Mouse (Mus musculus) liver, embryonic 11.5 days (tissue): ENCODE data around the gene Coq8a. TPM values are rescaled to one million over a fixed set of nuclear protein-coding genes. Genes with fewer than 3 reads are reported as not detected.

Experiments
- ATAC-seq: fragments of 200-750 bp; cut with Nextera tagmentation; replicated peaks from 2 replicates; pipeline ENCODE4 v1.8.0; 2017; ENCODE audit warnings: moderate number of reproducible peaks, mild to moderate bottlenecking, moderate TSS enrichment, moderate library complexity; ENCODE audit not compliant: low FRiP score
- DNase-seq: peaks from one replicate; pipeline ENCODE4 v3.0.0-alpha.2; 2017; ENCODE audit warnings: low spot score
- H3K27ac ChIP-seq: fragments of 300-500 bp; sonication (generic); 2 replicates; pipeline ENCODE4 v1.5.1; 2014; ENCODE audit warnings: mild to moderate bottlenecking, low read depth, low read length, control low read depth
- H3K27me3 ChIP-seq: fragments of 300-500 bp; sonication (generic); replicated peaks from 2 replicates; pipeline ENCODE4 v1.6.1; 2014; ENCODE audit warnings: low read length, mixed read lengths; ENCODE audit not compliant: control insufficient read depth, insufficient read depth
- H3K36me3 ChIP-seq: fragments of 300-500 bp; sonication (generic); 2 replicates; pipeline ENCODE4 v1.6.1; 2014; ENCODE audit warnings: mild to moderate bottlenecking, low read length, moderate library complexity, mixed read lengths; ENCODE audit not compliant: control insufficient read depth, insufficient read depth
- H3K4me1 ChIP-seq: fragments of 300-500 bp; sonication (generic); replicated peaks from 2 replicates; pipeline ENCODE4 v1.6.1; 2014; ENCODE audit warnings: low read length, mixed read lengths; ENCODE audit not compliant: control insufficient read depth, insufficient read depth
- H3K4me2 ChIP-seq: fragments of 300-500 bp; sonication (generic); 2 replicates; pipeline ENCODE4 v1.6.1; 2014; ENCODE audit warnings: mild to moderate bottlenecking, control low read depth, moderate library complexity
- H3K4me3 ChIP-seq: fragments of 300-500 bp; sonication (generic); 2 replicates; pipeline ENCODE4 v1.5.1; 2014; ENCODE audit warnings: low read depth, low read length, control low read depth
- H3K9ac ChIP-seq: fragments of 300-500 bp; sonication (generic); 2 replicates; pipeline ENCODE4 v1.6.1; 2014; ENCODE audit warnings: low read depth, low read length, control low read depth
- H3K9me3 ChIP-seq: fragments of 300-500 bp; sonication (generic); 2 replicates; pipeline ENCODE4 v1.6.1; 2016; ENCODE audit warnings: low read length, inconsistent platforms, mixed read lengths; ENCODE audit not compliant: control insufficient read depth
- WGBS: fragments of 180-500 bp; shearing (Covaris S2); extraction: QIAGEN DNeasy Blood & Tissue Kit; methylation state at CpG from one replicate; pipeline ENCODE4 v1.1.7; 2014; 5-methylcytosine and 5-hydroxymethylcytosine counted together
- polyA plus RNA-seq: library from polyadenylated mRNA; unstranded; fragments of >200 nt; fragmentation: Nextera tagmentation; extraction: Ambion mirVana; gene quantifications from 2 replicates; pipeline ENCODE4 v1.2.1, GENCODE M21; 2014

The Coq8a gene
- polyA plus RNA-seq, 1 experiment from 2014 or later, result 6.7 TPM

- WGBS, result 33% methylated on average over 1 of the region's 1 CpGs
- no peak overlapping the region for H3K4me2 ChIP-seq
- no peaks in the 10 kb centered on the region for H3K4me1 ChIP-seq
- H3K4me3 ChIP-seq, result no peak overlapping the region
- no peak for DNase-seq
- no peak for ATAC-seq
- H3K27ac ChIP-seq, result no peak overlapping the region
- H3K9me3 ChIP-seq, result no peaks in the 10 kb centered on the region
- no peaks in the 10 kb centered on the region for H3K27me3 ChIP-seq
- no peak overlapping the region for H3K9ac ChIP-seq
- H3K36me3 ChIP-seq, result no peaks in the 10 kb centered on the region
These were observed 22.6 kb downstream of the Coq8a start for GRCm38 (mm10) chr1:180176784-180177183.

DNA sequence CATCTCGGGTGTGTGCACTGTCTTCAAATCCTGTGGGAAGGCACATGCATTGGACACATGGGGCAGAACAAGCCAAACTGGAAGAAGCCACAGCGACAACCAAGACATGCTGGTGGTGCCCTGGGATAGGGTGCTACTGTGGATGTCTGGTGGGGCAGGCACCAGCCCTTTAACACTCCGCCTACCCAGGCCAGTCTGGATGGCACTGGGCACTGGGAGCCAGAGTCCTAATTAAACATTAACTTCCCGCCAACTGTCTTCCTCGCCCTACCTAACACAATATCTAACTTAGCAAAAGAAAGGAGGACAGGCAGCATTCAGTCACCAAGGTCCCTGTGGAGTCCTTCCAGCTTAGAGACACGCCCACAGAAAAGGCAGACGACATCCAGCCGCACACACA, 23.8 kb downstream of the Coq8a start:
- no peaks in the 10 kb centered on the region for H3K36me3 ChIP-seq
- no peaks in the 10 kb centered on the region for H3K27me3 ChIP-seq
- ATAC-seq (no peak), DNase-seq (no peak)
- 58% methylated on average over 8 of the region's 8 CpGs for WGBS
- H3K4me2 ChIP-seq, result no peak overlapping the region
- no peaks in the 10 kb centered on the region for H3K4me1 ChIP-seq
- no peak overlapping the region for H3K9ac ChIP-seq
- no peaks in the 10 kb centered on the region for H3K9me3 ChIP-seq
- no peak overlapping the region for H3K27ac ChIP-seq
- no peak overlapping the region for H3K4me3 ChIP-seq

DNA sequence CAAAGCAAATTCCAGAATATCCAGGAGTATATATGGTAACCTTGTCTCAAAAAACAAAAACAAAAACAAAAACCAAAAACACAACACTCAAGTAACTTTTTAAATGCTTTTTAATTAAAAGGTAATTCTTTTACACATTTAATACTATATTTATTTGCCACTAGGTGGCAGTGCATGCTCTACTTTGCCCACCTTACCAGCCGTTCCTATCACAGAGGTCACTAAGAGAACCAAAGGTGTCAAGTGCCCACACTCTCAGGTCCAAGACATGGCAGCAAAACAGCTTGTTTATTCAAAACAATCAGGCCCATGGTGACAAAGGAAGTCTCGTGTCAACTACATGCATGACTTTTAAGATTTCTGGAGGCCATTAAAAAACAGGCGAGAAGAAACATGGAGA, 24.2 kb downstream of the Coq8a start:
- ATAC-seq, result no peak

GRCm38 (mm10) chr1:180174718-180175117, 24.7 kb downstream of the Coq8a start:
- no peaks in the 10 kb centered on the region for H3K36me3 ChIP-seq
- 61% methylated on average over 6 of the region's 6 CpGs for WGBS
- no peak overlapping the region for H3K27ac ChIP-seq
- no peaks in the 10 kb centered on the region for H3K9me3 ChIP-seq
- no peaks in the 10 kb centered on the region for H3K4me1 ChIP-seq
- DNase-seq (no peak), ATAC-seq (no peak)
- H3K4me3 ChIP-seq, result no peak overlapping the region
- H3K9ac ChIP-seq, result no peak overlapping the region
- no peak overlapping the region for H3K4me2 ChIP-seq
- H3K27me3 ChIP-seq, result no peaks in the 10 kb centered on the region

More for the DNA sequence above, 24.2 kb downstream of the Coq8a start:
- no peak for DNase-seq
- WGBS, result 36% methylated on average over 3 of the region's 3 CpGs
- H3K27me3 ChIP-seq, result no peaks in the 10 kb centered on the region
- no peaks in the 10 kb centered on the region for H3K9me3 ChIP-seq
- no peak overlapping the region for H3K4me2 ChIP-seq
- H3K36me3 ChIP-seq, result no peaks in the 10 kb centered on the region
- H3K4me3 ChIP-seq, result no peak overlapping the region
- H3K9ac ChIP-seq, result no peak overlapping the region
- no peaks in the 10 kb centered on the region for H3K4me1 ChIP-seq
- no peak overlapping the region for H3K27ac ChIP-seq

DNA sequence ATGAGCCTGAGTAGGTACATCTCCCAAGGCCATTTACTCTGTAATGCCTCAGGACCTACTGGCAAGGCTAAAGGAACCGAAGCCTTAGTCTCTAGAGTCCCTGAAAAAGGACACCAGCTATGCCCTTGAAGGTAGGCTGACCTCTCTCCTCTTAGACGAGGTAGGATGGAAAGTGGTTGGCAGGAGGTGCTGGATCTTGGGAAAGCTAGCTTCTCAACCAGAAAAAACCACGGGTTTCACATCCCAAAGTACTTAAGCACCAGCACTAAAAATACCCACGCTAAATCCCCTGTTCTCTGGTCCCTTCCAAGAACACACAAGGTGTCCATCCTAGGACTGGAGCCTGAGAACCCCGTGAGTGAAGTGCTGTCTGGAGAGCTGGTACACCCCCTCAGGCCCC, 26.4 kb downstream of the Coq8a start:
- no peak overlapping the region for H3K27ac ChIP-seq
- H3K4me2 ChIP-seq, result no peak overlapping the region
- H3K27me3 ChIP-seq, result no peaks in the 10 kb centered on the region
- ATAC-seq, result no peak
- H3K4me3 ChIP-seq, result no peak overlapping the region
- H3K9ac ChIP-seq, result no peak overlapping the region
- no peak for DNase-seq
- 75% methylated on average over 5 of the region's 5 CpGs for WGBS
- H3K9me3 ChIP-seq, result no peaks in the 10 kb centered on the region
- no peaks in the 10 kb centered on the region for H3K4me1 ChIP-seq
- H3K36me3 ChIP-seq, result no peaks in the 10 kb centered on the region

DNA sequence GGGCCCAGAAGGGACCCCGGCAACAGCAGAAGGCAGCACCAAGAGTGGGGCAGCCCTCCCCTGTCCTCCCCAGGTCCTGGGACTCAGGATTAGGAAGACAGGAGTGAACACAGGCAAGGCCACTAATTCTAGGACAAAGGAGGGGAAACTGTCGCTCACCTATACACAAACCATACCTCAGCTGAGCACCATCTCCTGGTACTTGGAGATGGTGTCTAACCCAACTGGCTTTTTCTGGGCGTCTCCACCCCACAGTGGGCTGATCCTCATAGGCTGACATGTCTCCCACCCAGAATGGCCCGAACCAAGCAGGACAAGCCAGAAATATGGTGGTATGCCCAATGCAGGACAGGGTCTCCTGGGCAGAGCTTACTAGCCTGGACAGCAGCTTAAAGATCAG, 26.8 kb downstream of the Coq8a start:
- ATAC-seq, result no peak
- Histone ChIP-seq H3K4me2 (no peak overlapping the region), H3K9me3 (no peaks in the 10 kb centered on the region), H3K4me3 (no peak overlapping the region), H3K9ac (no peak overlapping the region), H3K36me3 (no peaks in the 10 kb centered on the region), H3K27me3 (no peaks in the 10 kb centered on the region), H3K27ac (no peak overlapping the region), H3K4me1 (no peaks in the 10 kb centered on the region)
- 84% methylated on average over 4 of the region's 4 CpGs for WGBS
- DNase-seq, result no peak

- H3K27ac ChIP-seq, result no peak overlapping the region
- H3K36me3 ChIP-seq, result no peaks in the 10 kb centered on the region
- ATAC-seq (no peak), DNase-seq (no peak)
- H3K4me3 ChIP-seq, result no peak overlapping the region
- H3K9me3 ChIP-seq, result no peaks in the 10 kb centered on the region
- no peaks in the 10 kb centered on the region for H3K27me3 ChIP-seq
- WGBS, result 63% methylated on average over 2 of the region's 2 CpGs
- no peaks in the 10 kb centered on the region for H3K4me1 ChIP-seq
- H3K4me2 ChIP-seq, result no peak overlapping the region
- H3K9ac ChIP-seq, result no peak overlapping the region
These were observed 27.5 kb downstream of the Coq8a start for GRCm38 (mm10) chr1:180171883-180172282.

- Histone ChIP-seq H3K4me2 (no peak overlapping the region), H3K4me1 (no peaks in the 10 kb centered on the region), H3K4me3 (no peak overlapping the region), H3K9ac (no peak overlapping the region), H3K36me3 (no peaks in the 10 kb centered on the region), H3K9me3 (no peaks in the 10 kb centered on the region), H3K27ac (no peak overlapping the region), H3K27me3 (no peaks in the 10 kb centered on the region)
- DNase-seq (no peak), ATAC-seq (no peak)
- 89% methylated on average over 8 of the region's 8 CpGs for WGBS
These were observed 29.3 kb downstream of the Coq8a start for GRCm38 (mm10) chr1:180170071-180170470.

DNA sequence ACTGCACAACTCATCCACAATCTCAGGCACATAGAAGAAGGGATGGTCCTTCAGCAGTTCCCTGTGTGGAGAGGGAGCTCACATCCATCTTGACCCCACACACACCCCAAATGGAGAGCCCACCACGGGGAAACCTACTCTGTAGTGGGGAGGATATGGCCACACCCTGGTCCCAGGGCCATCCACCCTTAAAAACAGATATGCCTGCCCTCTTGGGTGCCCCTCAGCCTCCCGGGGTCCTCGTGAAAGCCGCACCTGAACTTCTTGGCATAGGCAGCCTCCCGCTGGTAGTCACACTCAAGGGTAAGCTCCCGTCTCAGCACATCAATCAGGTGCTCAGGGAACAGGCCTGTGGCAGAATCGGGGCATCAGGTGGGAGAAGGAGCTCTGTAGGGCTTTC, 30.2 kb downstream of the Coq8a start:
- Histone ChIP-seq H3K9me3 (no peaks in the 10 kb centered on the region), H3K4me3 (no peak overlapping the region), H3K27me3 (no peaks in the 10 kb centered on the region), H3K27ac (no peak overlapping the region), H3K36me3 (no peaks in the 10 kb centered on the region), H3K4me2 (no peak overlapping the region), H3K9ac (no peak overlapping the region), H3K4me1 (no peaks in the 10 kb centered on the region)
- DNase-seq (no peak), ATAC-seq (no peak)
- 85% methylated on average over 7 of the region's 7 CpGs for WGBS
